Mouse (Mus musculus) hindbrain, embryonic 11.5 days (tissue): Measurements from ENCODE around the gene Bri3. TPM values are rescaled to one million over a fixed set of nuclear protein-coding genes. Genes with fewer than 3 reads are reported as not detected.

Source experiments
- ATAC-seq: fragments of 200-750 bp; cut with Nextera tagmentation; 2 replicates; pipeline ENCODE4 v1.8.0; 2017; ENCODE audit warnings: mild to moderate bottlenecking, moderate TSS enrichment, moderate library complexity; ENCODE audit not compliant: low FRiP score
- DNase-seq: peaks from one replicate; pipeline ENCODE4 v3.0.0-alpha.2; 2015; ENCODE audit warnings: low spot score
- H3K27ac ChIP-seq: fragments of 300-500 bp; sonication (generic); 2 replicates; pipeline ENCODE4 v1.5.1; 2014; ENCODE audit warnings: mild to moderate bottlenecking, low read depth, low read length
- H3K27me3 ChIP-seq: fragments of 300-500 bp; sonication (generic); 2 replicates; pipeline ENCODE4 v1.6.1; 2014; ENCODE audit warnings: mild to moderate bottlenecking, low read length, moderate library complexity, mixed read lengths; ENCODE audit not compliant: control insufficient read depth, insufficient read depth
- H3K36me3 ChIP-seq: fragments of 300-500 bp; sonication (generic); 2 replicates; pipeline ENCODE4 v1.6.1; 2014; ENCODE audit warnings: mild to moderate bottlenecking, low read length, moderate library complexity, mixed read lengths; ENCODE audit not compliant: control insufficient read depth, insufficient read depth
- H3K4me1 ChIP-seq: fragments of 300-500 bp; sonication (generic); replicated peaks from 2 replicates; pipeline ENCODE4 v1.6.1; 2014; ENCODE audit warnings: low read length, mixed read lengths; ENCODE audit not compliant: control insufficient read depth, insufficient read depth
- H3K4me2 ChIP-seq: fragments of 300-500 bp; sonication (generic); replicated peaks from 2 replicates; pipeline ENCODE4 v1.6.1; 2014; ENCODE audit warnings: mild to moderate bottlenecking, low read depth, low read length
- H3K4me3 ChIP-seq: fragments of 300-500 bp; sonication (generic); 2 replicates; pipeline ENCODE4 v1.5.1; 2014; ENCODE audit warnings: low read depth, low read length
- H3K9ac ChIP-seq: fragments of 300-500 bp; sonication (generic); 2 replicates; pipeline ENCODE4 v1.6.1; 2014; ENCODE audit warnings: low read depth, low read length
- H3K9me3 ChIP-seq: fragments of 300-500 bp; sonication (generic); 2 replicates; pipeline ENCODE4 v1.6.1; 2016; ENCODE audit warnings: low read length; ENCODE audit not compliant: control insufficient read depth
- WGBS: fragments of 180-500 bp; shearing (Covaris S2); extraction: QIAGEN DNeasy Blood & Tissue Kit; methylation state at CpG from one replicate; pipeline ENCODE4 v1.1.7; 2014; 5-methylcytosine and 5-hydroxymethylcytosine counted together
- polyA plus RNA-seq: library from polyadenylated mRNA; unstranded; fragments of >200 nt; fragmentation: Nextera tagmentation; extraction: Ambion mirVana; gene quantifications from 2 replicates; pipeline ENCODE4 v1.2.1, GENCODE M21; 2014

The Bri3 gene
- polyA plus RNA-seq, 1 experiment from 2014 or later = 126 TPM

GRCm38 (mm10) chr5:144246669-144247068 is 2.4 kb downstream of the Bri3 start:
- H3K4me2 ChIP-seq = no peak overlapping the region
- no peaks in the 10 kb centered on the region; the same call in 1 of the 2 replicates for H3K9me3 ChIP-seq
- no peaks in the 10 kb centered on the region for H3K4me1 ChIP-seq
- H3K36me3 ChIP-seq = no peaks in the 10 kb centered on the region
- no peak overlapping the region for H3K27ac ChIP-seq
- WGBS = 86% methylated on average over 7 of the region's 7 CpGs
- DNase-seq = no peak
- H3K27me3 ChIP-seq = no peaks in the 10 kb centered on the region
- ATAC-seq = no peak
- no peak overlapping the region for H3K9ac ChIP-seq
- no peak overlapping the region for H3K4me3 ChIP-seq

- DNase-seq (no peak), ATAC-seq (no peak)
- Histone ChIP-seq H3K4me2 (no peak overlapping the region), H3K4me1 (no peaks in the 10 kb centered on the region), H3K27me3 (no peaks in the 10 kb centered on the region), H3K9me3 (no peaks in the 10 kb centered on the region; the same call in 1 of the 2 replicates), H3K36me3 (no peaks in the 10 kb centered on the region), H3K27ac (no peak overlapping the region), H3K4me3 (no peak overlapping the region), H3K9ac (no peak overlapping the region)
- WGBS = 82% methylated on average over 10 of the region's 10 CpGs
Observed at GRCm38 (mm10) chr5:144247307-144247706, 3.1 kb downstream of the Bri3 start.

GRCm38 (mm10) chr5:144247906-144248585 is 3.8 kb downstream of the Bri3 start:
- Histone ChIP-seq H3K27me3 (no peaks in the 10 kb centered on the region), H3K4me1 (no peaks in the 10 kb centered on the region), H3K4me3 (no peak overlapping the region), H3K4me2 (no peak overlapping the region), H3K9ac (no peak overlapping the region), H3K27ac (no peak overlapping the region), H3K36me3 (no peaks in the 10 kb centered on the region), H3K9me3 (no peaks in the 10 kb centered on the region; the same call in 1 of the 2 replicates)
- DNase-seq = no peak
- no peak for ATAC-seq
- 82% methylated on average over 10 of the region's 10 CpGs for WGBS

- H3K27ac ChIP-seq = no peak overlapping the region
- no peak for ATAC-seq
- no peak overlapping the region for H3K9ac ChIP-seq
- no peaks in the 10 kb centered on the region for H3K4me1 ChIP-seq
- no peak overlapping the region for H3K4me3 ChIP-seq
- H3K4me2 ChIP-seq = no peak overlapping the region
- no peak for DNase-seq
- no peaks in the 10 kb centered on the region for H3K27me3 ChIP-seq
- H3K36me3 ChIP-seq = no peaks in the 10 kb centered on the region
- H3K9me3 ChIP-seq = no peaks in the 10 kb centered on the region; the same call in 1 of the 2 replicates
- 86% methylated on average over 3 of the region's 3 CpGs for WGBS
Observed at GRCm38 (mm10) chr5:144249871-144250270, 5.6 kb downstream of the Bri3 start.

GRCm38 (mm10) chr5:144251876-144252577 is 7.8 kb downstream of the Bri3 start:
- Histone ChIP-seq H3K27me3 (no peaks in the 10 kb centered on the region), H3K4me3 (no peak overlapping the region), H3K27ac (no peak overlapping the region), H3K4me1 (peaks cover under 1% of the 10 kb centered on the region; the same call in 1 of the 2 replicates), H3K4me2 (no peak overlapping the region), H3K9me3 (no peaks in the 10 kb centered on the region; the same call in 1 of the 2 replicates), H3K36me3 (no peaks in the 10 kb centered on the region), H3K9ac (no peak overlapping the region)
- DNase-seq (no peak), ATAC-seq (no peak)
- WGBS = 90% methylated on average over 13 of the region's 13 CpGs

- 76% methylated on average over 4 of the region's 4 CpGs for WGBS
- Histone ChIP-seq H3K4me3 (no peak overlapping the region), H3K4me2 (no peak overlapping the region), H3K36me3 (no peaks in the 10 kb centered on the region), H3K27me3 (no peaks in the 10 kb centered on the region), H3K27ac (no peak overlapping the region), H3K9ac (no peak overlapping the region), H3K9me3 (no peaks in the 10 kb centered on the region; the same call in 1 of the 2 replicates), H3K4me1 (peaks cover 10% of the 10 kb centered on the region)
- ATAC-seq (no peak), DNase-seq (no peak)
Observed at GRCm38 (mm10) chr5:144253212-144253611, 9.0 kb downstream of the Bri3 start.

- no peaks in the 10 kb centered on the region; the same call in 1 of the 2 replicates for H3K9me3 ChIP-seq
- H3K36me3 ChIP-seq = no peaks in the 10 kb centered on the region
- ATAC-seq (peak; percentile 30), DNase-seq (no peak)
- peak overlapping the region; percentile 20; the same call in 1 of the 2 replicates for H3K9ac ChIP-seq
- H3K27me3 ChIP-seq = no peaks in the 10 kb centered on the region
- peaks cover 16% of the 10 kb centered on the region for H3K4me1 ChIP-seq
- peak overlapping the region; percentile 98 for H3K4me3 ChIP-seq
- peak overlapping the region; percentile 76 for H3K4me2 ChIP-seq
- WGBS = 62% methylated on average over 16 of the region's 16 CpGs
- no peak overlapping the region for H3K27ac ChIP-seq
Observed at GRCm38 (mm10) chr5:144254122-144254810, 10.0 kb downstream of the Bri3 start.

- H3K9me3 ChIP-seq = no peaks in the 10 kb centered on the region; the same call in 1 of the 2 replicates
- H3K36me3 ChIP-seq = no peaks in the 10 kb centered on the region
- H3K27me3 ChIP-seq = no peaks in the 10 kb centered on the region
- H3K4me1 ChIP-seq = peaks cover 16% of the 10 kb centered on the region
- peak; percentile 80 for ATAC-seq
- H3K9ac ChIP-seq = peak overlapping the region; percentile 89
- WGBS = 1% methylated on average over 49 of the region's 84 CpGs
- DNase-seq = peak; percentile 94
- H3K4me2 ChIP-seq = peak overlapping the region; percentile 76
- H3K4me3 ChIP-seq = peak overlapping the region; percentile 98
- peak overlapping the region; percentile 83 for H3K27ac ChIP-seq
Observed at GRCm38 (mm10) chr5:144254811-144255631, 10.8 kb downstream of the Bri3 start.
